ENCODE assay signal across 9 mouse cellular contexts in genomic region chr9:108842989-108843388, GRCm38 (mm10). TPM values are rescaled to one million over a fixed set of nuclear protein-coding genes. Genes with fewer than 3 reads are reported as not detected.
DNase-seq lines count a peak whose midpoint lies in the region; ATAC-seq and TF ChIP-seq lines count a peak whose summit lies in the region.
"Had no signal": no experiment of that assay in that cellular context is flagged by ENCODE, and none has a peak within 500 bp of the region (broad histone marks: within the 10 kb centered on the region; RNA-seq: fewer than 3 reads in every experiment).

No protein-coding gene starts in this region.

- H3K9ac ChIP-seq in embryonic facial prominence, embryonic 15.5 days = no peak overlapping the region
- no peak overlapping the region for H3K9ac ChIP-seq in heart, embryonic 16.5 days (ENCODE audit: low read length)

- no peaks in the 10 kb centered on the region for H3K36me3 ChIP-seq in embryonic facial prominence, embryonic 15.5 days
- H3K36me3 ChIP-seq in heart, embryonic 16.5 days (ENCODE audit: control insufficient read depth, insufficient read depth) = no peaks in the 10 kb centered on the region
- no peaks in the 10 kb centered on the region for H3K36me3 ChIP-seq in thymus, adult 2 months (ENCODE audit: control insufficient read depth, insufficient read depth, low read length)

- no peaks in the 10 kb centered on the region for H3K9me3 ChIP-seq in embryonic facial prominence, embryonic 15.5 days (replicated peaks)
- H3K9me3 ChIP-seq in heart, embryonic 16.5 days (replicated peaks; ENCODE audit: control insufficient read depth, low read length) = no peaks in the 10 kb centered on the region

- no peak for TF ChIP-seq POLR2A in thymus, adult 2 months (IDR thresholded peaks at IDR 0.05; ENCODE audit: control insufficient read depth, extremely low read depth, insufficient read depth, low read length, poor library complexity)

- H3K27ac ChIP-seq in embryonic facial prominence, embryonic 15.5 days (replicated peaks) = no peak overlapping the region
- H3K27ac ChIP-seq in heart, embryonic 16.5 days (ENCODE audit: low read length) = no peak overlapping the region
- no peak overlapping the region for H3K27ac ChIP-seq in thymus, adult 2 months (ENCODE audit: control insufficient read depth, insufficient read depth, low read length)
- H3K27ac ChIP-seq: macrophage had no signal

- 0 out of 2 replicates have a peak overlapping the region, but pooled peaks have one; percentile 7 for H3K4me3 ChIP-seq in embryonic facial prominence, embryonic 15.5 days (replicated peaks)
- no peak overlapping the region; the same call in 1 of the 2 replicates for H3K4me3 ChIP-seq in heart, embryonic 16.5 days (ENCODE audit: low read length)
- H3K4me3 ChIP-seq in thymus, adult 2 months (ENCODE audit: control insufficient read depth, insufficient read depth, low read length) = no peak overlapping the region

- no peak for ATAC-seq in embryonic facial prominence, embryonic 15.5 days (ENCODE audit: insufficient number of reproducible peaks, low FRiP score, low TSS enrichment, low read depth)
- peak; percentile 21; the same call in 1 of the 2 replicates for ATAC-seq in heart, embryonic 16.5 days (replicated peaks; ENCODE audit: extremely low read depth, insufficient read depth, low FRiP score)

- DNase-seq in ovary, postnatal 36 days (ENCODE audit: low spot score) = peak; percentile 31
- DNase-seq in ovary, postnatal 10 days (ENCODE audit: low spot score) = no peak
- peak; percentile 90 to 91 for DNase-seq in kidney, postnatal 36 days
- DNase-seq in lung, adult 18-20 months = peak; percentile 26 to 40
- peak; percentile 45 to 51 for DNase-seq in right cerebral cortex, postnatal 36 days (ENCODE audit: low spot score in 2 of 2)
- DNase-seq in thymus, adult 2 months = no peak

- TF ChIP-seq CTCF in thymus, adult 2 months (IDR thresholded peaks at IDR 0.05; ENCODE audit: borderline replicate concordance, control insufficient read depth, extremely low read depth, insufficient read depth, low read length, poor library complexity) = no peak

- peak overlapping the region; percentile 36 for H3K4me2 ChIP-seq in embryonic facial prominence, embryonic 15.5 days (replicated peaks)
- peak overlapping the region; percentile 8 for H3K4me2 ChIP-seq in heart, embryonic 16.5 days (ENCODE audit: low read depth, low read length)

- 11% methylated on average over 14 of the region's 14 CpGs for WGBS in embryonic facial prominence, embryonic 15.5 days
- WGBS in heart, embryonic 16.5 days = 10% methylated on average over 14 of the region's 14 CpGs
- WGBS in thymus, adult 2 months = 17% methylated on average over 14 of the region's 14 CpGs

- H3K4me1 ChIP-seq in embryonic facial prominence, embryonic 15.5 days = peaks cover 8% of the 10 kb centered on the region; the same call in 1 of the 2 replicates
- H3K4me1 ChIP-seq in heart, embryonic 16.5 days (ENCODE audit: control insufficient read depth, insufficient read depth, low read length) = no peaks in the 10 kb centered on the region
- H3K4me1 ChIP-seq in thymus, adult 2 months (replicated peaks; ENCODE audit: control insufficient read depth, insufficient read depth, low read length) = no peaks in the 10 kb centered on the region

- H3K27me3 ChIP-seq in embryonic facial prominence, embryonic 15.5 days = peaks cover 7% of the 10 kb centered on the region; the same call in 1 of the 2 replicates
- 0 out of 2 replicates have a peak, but pooled peaks cover 3% of the 10 kb centered on the region for H3K27me3 ChIP-seq in heart, embryonic 16.5 days (ENCODE audit: control insufficient read depth, insufficient read depth, low read length)
- no peaks in the 10 kb centered on the region for H3K27me3 ChIP-seq in thymus, adult 2 months (ENCODE audit: control insufficient read depth, insufficient read depth, low read length)

RNA-seq across cellular contexts. Expression of gene Slc26a6, which starts 10.1 kb away (rescaled TPM):
- polyA plus RNA-seq in embryonic facial prominence, embryonic 15.5 days (2015; fragmentation: Nextera tagmentation; extraction: Ambion mirVana) = 15.2 and 15.3 TPM in 2 replicates
- 7.6 and 7.8 TPM in 2 replicates for polyA plus RNA-seq in heart, embryonic 16.5 days (2015; fragmentation: Nextera tagmentation; extraction: Ambion mirVana)
- 29.4 and 38.2 TPM in 2 replicates for polyA plus RNA-seq in thymus, adult 2 months (2012; rRNA removed)

RNA-seq across cellular contexts. Expression of gene Celsr3, which starts 16.9 kb away (rescaled TPM):
- polyA plus RNA-seq in embryonic facial prominence, embryonic 15.5 days (2015; fragmentation: Nextera tagmentation; extraction: Ambion mirVana) = 0.53 and 0.58 TPM in 2 replicates
- 0.05 and 0.13 TPM in 2 replicates for polyA plus RNA-seq in heart, embryonic 16.5 days (2015; fragmentation: Nextera tagmentation; extraction: Ambion mirVana)
- polyA plus RNA-seq in thymus, adult 2 months (2012; rRNA removed) = 0.09 and 0.26 TPM in 2 replicates

RNA-seq across cellular contexts. Expression of gene Nckipsd, which starts 34.8 kb away (rescaled TPM):
- polyA plus RNA-seq in embryonic facial prominence, embryonic 15.5 days (2015; fragmentation: Nextera tagmentation; extraction: Ambion mirVana) = 16.5 and 20.4 TPM in 2 replicates
- 10.0 and 14.5 TPM in 2 replicates for polyA plus RNA-seq in heart, embryonic 16.5 days (2015; fragmentation: Nextera tagmentation; extraction: Ambion mirVana)
- polyA plus RNA-seq in thymus, adult 2 months (2012; rRNA removed) = 24.4 and 30.0 TPM in 2 replicates

RNA-seq across cellular contexts. Expression of gene Ip6k2, which starts 59.4 kb away (rescaled TPM):
- 89.7 and 101 TPM in 2 replicates for polyA plus RNA-seq in embryonic facial prominence, embryonic 15.5 days (2015; fragmentation: Nextera tagmentation; extraction: Ambion mirVana)
- 27.2 and 31.0 TPM in 2 replicates for polyA plus RNA-seq in heart, embryonic 16.5 days (2015; fragmentation: Nextera tagmentation; extraction: Ambion mirVana)
- polyA plus RNA-seq in thymus, adult 2 months (2012; rRNA removed) = 148 and 163 TPM in 2 replicates

Comparison
In these comparisons a context has a peak if more than half of its experiments do, and no peak if none do; other contexts are left out.
1. DNase-seq: peak in ovary, postnatal 36 days (single experiment), kidney, postnatal 36 days (2 of 2), lung, adult 18-20 months (2 of 2) and right cerebral cortex, postnatal 36 days (2 of 2); none in ovary, postnatal 10 days (single experiment) and thymus, adult 2 months (single experiment).